Mouse (Mus musculus): ENCODE measurements at regions not wholly inside any gene's neighbourhood (a gene's known extent, or its start where the extent isn't known, plus 50 kb on each side); places are given as distances from the start of the nearest gene placed in this dataset.

- POLR2A ChIA-PET: interaction anchor here in 1 of 4 experiments (0.6 to 0.7 kb wide), 2 partner anchors 183 to 520 kb away, joined by 3 to 4 read pairs; no protein-coding TSS in a partner anchor
Measured at GRCm38 (mm10) chr4:135051466-135051865, 69.0 kb upstream of the Runx3 start.

DNA sequence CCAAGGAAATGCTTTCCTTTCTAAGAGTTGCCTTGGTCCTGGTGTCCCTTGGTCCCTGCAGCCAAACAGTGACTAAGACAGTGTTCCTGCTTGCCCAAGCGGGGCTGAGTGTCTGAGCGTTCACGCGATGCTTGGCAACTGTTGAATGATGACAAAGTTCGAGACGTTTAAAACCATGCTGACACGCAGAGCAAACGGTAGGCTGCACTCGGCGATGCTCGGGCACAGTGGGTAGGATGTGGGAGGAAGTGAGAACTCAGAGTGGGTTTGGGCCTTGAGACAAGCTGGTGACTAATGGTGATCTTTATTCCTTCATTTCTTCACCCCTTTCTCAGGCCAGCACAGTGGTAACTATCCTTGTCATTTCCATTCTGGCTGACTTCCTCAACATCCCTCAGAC is 66.9 kb upstream of the Runx3 start:
- ChIA-PET CTCF (no interaction called here), POLR2A (interaction anchor here in 1 of 4 experiments (0.6 kb wide), 1 partner anchor 340 kb away, joined by 4 read pairs; no protein-coding TSS in a partner anchor)

More at GRCm38 (mm10) chr4:135051466-135051865, 69.0 kb upstream of the Runx3 start:
- CTCF ChIA-PET: interaction anchor here (0.6 to 1.6 kb wide), 8 partner anchors 15 to 1003 kb away, joined by 3 to 5 read pairs (median 4); no protein-coding TSS in a partner anchor

- ChIA-PET CTCF (interaction anchor here in 3 of 4 experiments (0.7 to 3.9 kb wide), 7 partner anchors 13 to 41 kb away, joined by 3 to 24 read pairs (median 3); no protein-coding TSS in a partner anchor), POLR2A (interaction anchor here in 2 of 4 experiments (0.7 to 2.1 kb wide), 6 partner anchors 11 to 36 kb away, joined by 3 to 8 read pairs (median 3); no protein-coding TSS in a partner anchor)
Measured at GRCm38 (mm10) chr4:135054353-135054752, 66.1 kb upstream of the Runx3 start.

DNA sequence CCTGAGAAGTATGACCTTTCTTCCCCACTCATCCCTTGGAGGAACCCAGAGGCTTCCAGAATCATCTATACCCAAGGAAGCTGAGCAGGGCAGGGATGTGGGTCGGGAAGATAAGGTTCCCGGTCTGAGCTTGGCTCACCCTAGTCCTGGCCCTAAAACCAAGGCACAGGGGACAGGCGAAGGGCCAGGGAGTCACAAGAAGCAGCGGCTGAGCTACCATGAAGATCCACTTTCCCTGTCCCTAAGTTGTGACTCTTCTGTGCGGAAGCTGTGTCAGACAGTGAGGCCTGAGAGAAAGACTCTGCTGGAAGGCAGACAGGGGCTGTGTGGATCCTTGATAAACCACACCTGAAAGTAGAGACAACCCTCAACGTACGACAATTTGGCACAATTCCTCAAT is 64.1 kb upstream of the Runx3 start:
- POLR2A ChIA-PET: interaction anchor here in 3 of 4 experiments (1.3 to 2.1 kb wide), 3 partner anchors 9 to 28 kb away, joined by 3 to 8 read pairs (median 3); no protein-coding TSS in a partner anchor
- CTCF ChIA-PET: interaction anchor here in 1 of 4 experiments (0.5 to 3.9 kb wide), 4 partner anchors 11 to 884 kb away, joined by 3 to 24 read pairs (median 3); no protein-coding TSS in a partner anchor

GRCm38 (mm10) chr4:135057286-135057685 is 63.2 kb upstream of the Runx3 start:
- POLR2A ChIA-PET: interaction anchor here in 2 of 4 experiments (0.7 to 1.4 kb wide), 3 partner anchors 10 to 34 kb away, joined by 3 read pairs; no protein-coding TSS in a partner anchor

DNA sequence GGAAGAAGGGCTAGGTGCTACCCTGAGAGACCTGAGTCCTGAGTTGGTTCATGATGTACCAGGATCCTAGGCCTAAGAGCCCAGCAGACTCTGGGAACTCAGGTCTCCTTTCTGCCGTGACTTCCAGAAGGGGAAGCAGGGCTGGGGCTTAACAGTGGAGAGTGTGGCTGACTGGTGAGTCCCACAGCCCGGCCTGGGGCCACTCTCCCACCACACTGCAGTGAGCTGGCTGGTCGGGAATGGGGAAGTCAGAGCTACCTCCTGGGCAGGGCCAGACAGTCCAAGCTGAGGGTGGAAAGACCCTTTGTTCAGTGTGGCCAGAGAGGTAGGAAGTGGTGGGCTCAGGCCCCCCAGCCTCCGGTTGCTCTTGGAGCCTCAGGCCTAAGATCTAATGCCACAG is 61.6 kb upstream of the Runx3 start:
- POLR2A ChIA-PET: interaction anchor here in 1 of 4 experiments (0.9 to 1.2 kb wide), 3 partner anchors 11 to 32 kb away, joined by 3 to 6 read pairs (median 3); no protein-coding TSS in a partner anchor
- CTCF ChIA-PET: interaction anchor here in 1 of 4 experiments (0.6 kb wide), 1 partner anchor 190 kb away, joined by 3 read pairs; no protein-coding TSS in a partner anchor

More at GRCm38 (mm10) chr4:135057286-135057685, 63.2 kb upstream of the Runx3 start:
- CTCF ChIA-PET: interaction anchor here in 3 of 4 experiments (0.6 to 3.9 kb wide), 3 partner anchors 9 to 13 kb away, joined by 3 to 24 read pairs (median 4); no protein-coding TSS in a partner anchor

GRCm38 (mm10) chr4:135061030-135061743 is 59.3 kb upstream of the Runx3 start:
- CTCF ChIA-PET: interaction anchor here in 1 of 4 experiments (0.6 to 1.7 kb wide), 2 partner anchors 27 to 59 kb away, joined by 3 to 5 read pairs; partner anchors contain the start of gene Runx3
- POLR2A ChIA-PET: interaction anchor here in 3 of 4 experiments (0.6 to 1.3 kb wide), 3 partner anchors 14 to 188 kb away, joined by 3 read pairs; no protein-coding TSS in a partner anchor

- CTCF ChIA-PET: interaction anchor here (0.5 to 4.4 kb wide), 104 partner anchors 9 to 1029 kb away, joined by 3 to 24 read pairs (median 4); partner anchors contain the start of genes Clic4 (in 1 of the 4), Nipal3 (in 1 of the 4), Runx3 (in 1 of the 4) and Srrm1 (in 1 of the 4)
- POLR2A ChIA-PET: interaction anchor here (0.5 to 1.5 kb wide), 14 partner anchors 10 to 1065 kb away, joined by 3 to 6 read pairs (median 3); partner anchors contain the start of genes Clic4 (in 1 of the 4) and Rsrp1 (in 1 of the 4)
Measured at GRCm38 (mm10) chr4:135066766-135067479, 53.5 kb upstream of the Runx3 start.

- ChIA-PET POLR2A (interaction anchor here in 2 of 4 experiments (0.6 to 1.5 kb wide), 4 partner anchors 39 to 205 kb away, joined by 3 to 5 read pairs (median 4); partner anchors contain the start of gene Clic4 (in 1 of the 2)), CTCF (interaction anchor here in 2 of 4 experiments (0.5 to 4.4 kb wide), 51 partner anchors 8 to 642 kb away, joined by 3 to 24 read pairs (median 5); partner anchors contain the start of genes Nipal3 (in 1 of the 2), Runx3 (in 1 of the 2), Srrm1 (in 1 of the 2) and Stpg1 (in 1 of the 2))
Measured at GRCm38 (mm10) chr4:135067805-135068204, 52.6 kb upstream of the Runx3 start.

- CTCF ChIA-PET: interaction anchor here in 2 of 4 experiments (0.9 to 1.1 kb wide), 2 partner anchors 15 to 136 kb away, joined by 3 read pairs; no protein-coding TSS in a partner anchor
- POLR2A ChIA-PET: interaction anchor here in 2 of 4 experiments (0.6 to 1.4 kb wide), 3 partner anchors 11 to 160 kb away, joined by 3 to 6 read pairs (median 3); no protein-coding TSS in a partner anchor
Measured at GRCm38 (mm10) chr4:135069818-135070217, 50.6 kb upstream of the Runx3 start.

Data from embryonic stem cell, embryonic (primary cell).